Mouse (Mus musculus): Measurements from ENCODE around the gene Il17ra. TPM values are rescaled to one million over a fixed set of nuclear protein-coding genes. Genes with fewer than 3 reads are reported as not detected.

Il17ra gene
- total RNA-seq (2021): 1 to 10 TPM; 4.9 to 5.4 TPM

DNA sequence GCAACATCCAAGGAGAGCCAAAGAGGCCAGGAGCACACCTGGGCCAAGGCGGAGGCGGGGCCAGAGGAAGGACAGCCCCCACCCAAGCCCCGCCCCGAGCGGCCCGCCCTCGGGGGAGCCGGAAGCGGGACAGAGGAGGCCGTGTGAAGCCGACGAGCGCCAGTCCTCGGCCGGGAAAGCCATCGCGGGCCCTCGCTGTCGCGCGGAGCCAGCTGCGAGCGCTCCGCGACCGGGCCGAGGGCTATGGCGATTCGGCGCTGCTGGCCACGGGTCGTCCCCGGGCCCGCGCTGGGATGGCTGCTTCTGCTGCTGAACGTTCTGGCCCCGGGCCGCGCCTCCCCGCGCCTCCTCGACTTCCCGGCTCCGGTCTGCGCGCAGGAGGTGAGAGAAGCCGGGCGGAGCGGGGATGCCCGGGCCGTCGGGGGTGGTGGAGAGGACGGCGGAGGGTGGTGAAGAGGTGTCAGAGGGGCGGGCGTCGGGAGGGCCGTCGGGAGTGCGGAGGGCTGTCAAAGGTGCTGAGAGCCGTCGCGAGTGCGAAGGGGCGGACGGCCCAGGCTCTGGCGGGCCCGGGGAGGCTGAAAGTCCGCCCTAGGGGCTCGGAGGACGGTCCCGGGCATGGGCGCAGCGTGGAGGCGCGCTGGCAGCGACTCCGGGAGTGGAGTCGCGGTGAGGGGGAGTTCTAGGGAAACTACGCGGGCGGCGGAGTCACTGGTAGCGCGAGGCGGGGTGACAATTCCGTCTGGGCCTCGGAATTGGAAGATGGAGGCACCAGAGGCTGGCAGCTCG is at the start of gene Il17ra:
Il17ra (plus strand) TSS at position 162 of the 786 bp plus-strand sequence.
- peak in 1 of 2 experiments; percentile 78 for DNase-seq (ENCODE audit: extremely low spot score in 1 of 2, low spot score in 2 of 2)
- intact Hi-C loops (cut with DNase I): no loop called here

- intact Hi-C loops (cut with DNase I): no loop called here
- DNase-seq (ENCODE audit: extremely low spot score in 1 of 2, low spot score in 2 of 2): no peak
These were observed 24.9 kb upstream of the Il17ra start for GRCm38 (mm10) chr6:120438161-120438560.

GRCm38 (mm10) chr6:120442171-120442749 is 20.8 kb upstream of the Il17ra start:
- intact Hi-C loops (cut with DNase I): no loop called here
- DNase-seq (ENCODE audit: extremely low spot score in 1 of 2, low spot score in 2 of 2): no peak

GRCm38 (mm10) chr6:120443363-120444355 is 19.4 kb upstream of the Il17ra start:
- peak in 1 of 2 experiments; percentile 57 for DNase-seq (ENCODE audit: extremely low spot score in 1 of 2, low spot score in 2 of 2)
- intact Hi-C loops (cut with DNase I): no loop called here

DNA sequence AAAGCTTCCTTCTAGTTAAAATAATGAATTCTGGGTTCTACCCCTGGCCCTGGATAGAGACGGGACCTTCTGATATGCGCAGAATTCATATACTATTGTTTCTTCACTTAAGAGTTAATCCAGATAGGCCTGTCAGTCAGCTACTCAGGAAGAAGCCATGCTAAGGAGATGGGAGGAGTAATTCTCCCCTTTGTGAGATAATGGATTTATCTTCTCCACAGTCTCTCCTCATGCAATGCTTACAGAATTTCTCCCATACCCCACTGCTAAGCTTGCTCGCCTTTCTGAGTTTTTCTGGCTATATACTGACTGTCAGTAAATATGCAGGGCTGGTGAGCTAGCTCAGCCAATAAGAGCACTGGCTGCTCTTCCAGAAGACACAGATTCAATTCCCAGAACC is 12.8 kb upstream of the Il17ra start:
- intact Hi-C loops (cut with DNase I): no loop called here
- DNase-seq (ENCODE audit: extremely low spot score in 1 of 2, low spot score in 2 of 2): no peak

DNA sequence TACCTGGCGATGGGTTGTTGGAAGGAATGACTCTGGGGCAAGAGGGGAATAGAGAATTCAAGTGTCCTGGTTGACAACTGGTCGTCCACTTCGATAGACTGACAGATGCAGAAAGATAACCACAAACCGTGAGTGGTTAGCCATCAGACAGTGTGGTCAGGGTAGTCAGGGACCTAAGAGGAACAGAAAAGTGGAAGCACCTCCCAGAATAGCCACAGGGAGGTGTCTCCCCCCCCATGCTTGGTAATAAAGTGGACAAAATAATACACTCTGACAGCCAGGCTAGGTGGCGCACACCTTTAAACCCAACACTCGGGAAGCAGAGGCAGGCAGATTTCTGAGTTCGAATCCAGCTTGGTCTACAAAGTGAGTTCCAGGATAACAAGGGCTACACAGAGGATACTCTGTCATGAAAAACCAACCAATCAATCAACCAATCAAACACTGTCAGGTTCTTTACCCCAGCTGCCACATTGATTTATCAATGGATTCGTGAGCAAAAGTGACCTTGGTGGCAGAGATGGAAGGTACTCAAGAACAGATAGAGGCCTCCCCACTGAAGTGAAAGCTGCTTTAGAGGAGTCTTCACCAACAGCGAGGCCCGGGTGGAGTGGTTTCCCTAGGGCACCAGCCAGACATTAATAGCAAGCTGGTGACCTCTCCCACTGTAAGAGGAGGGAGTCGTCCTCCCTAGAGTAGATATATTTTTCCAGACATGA is 10.5 kb upstream of the Il17ra start:
- DNase-seq (ENCODE audit: extremely low spot score in 1 of 2, low spot score in 2 of 2): no peak

DNA sequence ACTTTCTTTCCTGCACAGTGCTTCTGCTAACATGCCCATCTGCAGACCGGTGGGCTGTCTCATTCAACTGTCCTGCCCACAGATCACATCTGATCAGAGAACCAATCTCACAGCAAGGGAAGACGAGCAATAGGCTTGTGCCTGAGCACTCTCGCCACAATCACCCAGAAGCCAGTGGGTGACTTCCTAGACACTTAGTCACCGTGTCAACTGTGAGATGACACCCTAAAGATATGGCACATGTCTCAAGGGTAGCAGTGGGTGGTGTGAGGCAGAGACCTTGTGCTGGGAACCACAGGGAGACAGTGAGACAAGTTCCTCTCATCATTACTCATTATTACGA is 10.0 kb upstream of the Il17ra start:
- intact Hi-C loops (cut with DNase I): no loop called here
- DNase-seq (ENCODE audit: extremely low spot score in 1 of 2, low spot score in 2 of 2): no peak

More for the DNA sequence above, 10.5 kb upstream of the Il17ra start:
- intact Hi-C loops (cut with DNase I): no loop called here

DNA sequence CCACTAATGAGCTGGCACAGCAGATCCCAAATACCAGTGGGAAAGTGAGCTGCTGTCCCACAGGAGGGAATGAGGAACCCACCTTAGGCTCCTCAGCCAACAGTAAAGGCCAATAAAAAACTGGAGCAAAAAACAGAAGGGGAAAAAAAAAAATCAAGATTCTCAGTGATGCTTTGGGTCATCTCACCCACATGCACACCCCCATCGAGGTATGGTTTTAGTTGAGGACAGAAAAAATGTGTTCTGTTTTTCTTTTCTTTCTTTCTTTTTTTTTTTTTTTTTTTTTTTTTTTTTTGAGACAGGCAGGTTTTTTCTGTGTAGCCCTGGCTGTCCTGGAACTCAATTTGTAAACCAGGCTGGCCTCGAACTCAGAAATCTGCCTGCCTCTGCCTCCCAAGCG is 9.5 kb upstream of the Il17ra start:
- DNase-seq (ENCODE audit: extremely low spot score in 1 of 2, low spot score in 2 of 2): no peak
- intact Hi-C loops (cut with DNase I): no loop called here

DNA sequence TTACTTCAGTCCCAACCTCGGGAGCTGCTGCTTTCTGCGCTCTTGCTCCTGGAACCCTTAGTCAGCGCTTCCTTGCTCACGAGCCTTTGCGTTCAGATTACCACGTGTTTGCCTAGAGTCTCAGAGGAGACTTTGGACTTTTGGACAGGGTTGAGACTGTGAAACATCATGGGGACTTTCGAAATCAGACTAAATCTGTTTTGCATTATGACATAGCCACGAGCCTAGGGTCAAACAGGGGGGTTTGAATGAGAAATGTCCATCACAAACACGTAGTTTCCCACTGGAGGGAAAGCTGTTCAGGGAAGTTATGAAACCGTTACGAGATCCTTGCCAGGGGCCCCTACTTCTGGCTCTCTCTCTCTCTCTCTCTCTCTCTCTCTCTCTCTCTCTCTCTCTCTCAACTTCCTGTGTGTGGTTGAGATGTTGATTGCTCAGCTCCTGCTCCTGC is 8.4 kb upstream of the Il17ra start:
- intact Hi-C loops (cut with DNase I): no loop called here
- DNase-seq (ENCODE audit: extremely low spot score in 1 of 2, low spot score in 2 of 2): no peak

GRCm38 (mm10) chr6:120457074-120457473 is 6.0 kb upstream of the Il17ra start:
- DNase-seq (ENCODE audit: extremely low spot score in 1 of 2, low spot score in 2 of 2): no peak
- intact Hi-C loops (cut with DNase I): no loop called here

DNA sequence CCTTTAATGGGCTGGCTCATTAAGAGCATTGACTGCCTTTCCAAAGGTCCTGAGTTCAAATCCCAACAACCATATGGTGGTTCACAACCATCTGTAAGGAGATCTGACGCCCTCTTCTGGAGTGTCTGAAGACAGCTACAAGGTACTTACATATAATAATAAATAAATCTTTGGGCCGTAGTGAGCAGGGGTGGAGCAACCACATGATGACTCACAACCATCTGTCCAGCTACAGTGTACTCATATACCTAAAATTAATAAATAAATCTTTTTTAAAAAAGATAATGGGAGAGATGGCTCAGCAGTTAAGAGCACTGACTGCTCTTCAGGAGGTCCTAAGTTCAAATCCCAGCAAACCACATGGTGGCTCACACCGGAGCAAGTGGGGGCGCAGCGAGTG is 5.3 kb upstream of the Il17ra start:
- intact Hi-C loops (cut with DNase I): no loop called here
- DNase-seq (ENCODE audit: extremely low spot score in 1 of 2, low spot score in 2 of 2): no peak

- intact Hi-C loops (cut with DNase I): no loop called here
- DNase-seq (ENCODE audit: extremely low spot score in 1 of 2, low spot score in 2 of 2): no peak
These were observed 1.8 kb upstream of the Il17ra start for GRCm38 (mm10) chr6:120461217-120461616.

DNA sequence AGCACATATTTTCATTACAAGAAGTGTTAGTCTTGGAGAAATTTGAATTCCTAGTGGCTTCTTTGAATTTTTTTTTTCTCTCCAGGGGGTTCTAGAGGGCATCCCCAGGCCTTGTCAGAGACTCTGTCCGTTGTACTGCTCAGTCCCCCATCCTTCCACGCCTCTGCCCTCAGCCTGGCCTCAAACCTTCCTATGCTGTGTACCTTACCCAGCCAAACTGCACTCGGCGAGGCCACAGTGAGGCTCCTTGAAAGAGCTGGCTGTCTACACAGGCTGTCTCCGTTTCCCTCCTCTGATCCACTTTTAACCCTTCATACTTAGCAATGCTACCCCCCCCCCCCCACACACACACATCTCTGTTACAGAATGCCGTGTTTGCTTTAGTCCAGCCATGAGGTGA is 796 bp upstream of the Il17ra start:
- no peak for DNase-seq (ENCODE audit: extremely low spot score in 1 of 2, low spot score in 2 of 2)
- intact Hi-C loops (cut with DNase I): no loop called here

DNA sequence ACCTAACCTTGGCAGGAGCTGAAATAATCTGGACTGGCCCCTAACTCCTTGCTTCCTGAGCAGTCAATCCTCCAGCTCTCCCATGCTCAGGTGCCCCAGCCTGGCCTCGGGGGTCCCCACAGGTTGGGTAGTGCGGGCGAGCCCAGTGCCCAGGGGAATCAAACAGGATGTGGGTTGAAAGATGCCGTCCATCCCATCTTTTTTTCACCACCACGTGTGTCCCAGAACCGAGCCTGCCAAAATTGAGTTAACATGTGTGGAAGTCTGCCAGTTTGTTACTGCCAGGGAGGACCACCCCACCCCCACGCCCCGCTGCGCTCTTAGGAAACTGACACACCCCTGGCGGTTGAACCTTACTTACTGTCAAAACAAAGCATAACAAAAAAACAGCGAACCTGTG is 837 bp downstream of the Il17ra start:
- intact Hi-C loops (cut with DNase I): no loop called here
- no peak for DNase-seq (ENCODE audit: extremely low spot score in 1 of 2, low spot score in 2 of 2)

- intact Hi-C loops (cut with DNase I): no loop called here
- no peak for DNase-seq (ENCODE audit: extremely low spot score in 1 of 2, low spot score in 2 of 2)
These were observed 1.4 kb downstream of the Il17ra start for GRCm38 (mm10) chr6:120464406-120464939.

DNA sequence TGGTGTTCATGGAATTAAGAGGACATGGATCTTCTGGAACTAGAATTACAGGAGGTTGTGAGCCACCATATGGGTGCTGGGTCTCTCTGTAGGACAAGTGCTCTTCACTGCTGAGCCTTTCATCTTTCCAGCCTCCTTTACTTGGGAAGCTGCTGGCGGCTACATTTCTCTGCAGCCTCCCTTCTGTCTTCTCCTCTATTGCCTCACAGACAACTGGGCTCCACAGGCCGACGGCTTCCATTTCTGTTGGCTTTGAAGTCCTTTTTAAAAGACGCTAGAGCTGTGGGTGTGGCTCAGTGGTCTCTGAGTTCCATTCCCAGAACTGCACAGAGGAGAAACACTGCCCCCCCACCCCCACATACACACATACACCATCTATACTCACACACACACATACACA is 2.3 kb downstream of the Il17ra start:
- intact Hi-C loops (cut with DNase I): no loop called here
- DNase-seq (ENCODE audit: extremely low spot score in 1 of 2, low spot score in 2 of 2): no peak

GRCm38 (mm10) chr6:120466609-120467329 is 3.7 kb downstream of the Il17ra start:
- peak in 1 of 2 experiments; percentile 21 for DNase-seq (ENCODE audit: extremely low spot score in 1 of 2, low spot score in 2 of 2)
- intact Hi-C loops (cut with DNase I): no loop called here

GRCm38 (mm10) chr6:120468259-120468658 is 5.2 kb downstream of the Il17ra start:
- no peak for DNase-seq (ENCODE audit: extremely low spot score in 1 of 2, low spot score in 2 of 2)
- intact Hi-C loops (cut with DNase I): no loop called here

Measured in left cerebral cortex, postnatal 10 days (tissue).